ENCODE assay signal across 8 mouse cellular contexts in genomic region chr8:46152064-46153031, GRCm38 (mm10). TPM values are rescaled to one million over a fixed set of nuclear protein-coding genes. Genes with fewer than 3 reads are reported as not detected.
DNase-seq lines count a peak whose midpoint lies in the region; ATAC-seq and TF ChIP-seq lines count a peak whose summit lies in the region.

Gene Snx25 (minus strand): TSS chr8:46152159.

- peak within 1 kb of the TSS; percentile 82 for H3K4me3 ChIP-seq in embryonic facial prominence, embryonic 10.5 days
- H3K4me3 ChIP-seq in limb, embryonic 14.5 days (replicated peaks; ENCODE audit: low read length) = peak within 1 kb of the TSS; percentile 80
- H3K4me3 ChIP-seq in midbrain, embryonic 16.5 days (ENCODE audit: low read depth, low read length) = peak within 1 kb of the TSS; percentile 81

- H3K27me3 ChIP-seq in embryonic facial prominence, embryonic 10.5 days (replicated peaks; ENCODE audit: low read depth, poor library complexity, severe bottlenecking) = peaks cover 46% of the 10 kb centered on the region
- H3K27me3 ChIP-seq in limb, embryonic 14.5 days (ENCODE audit: control insufficient read depth, insufficient read depth, low read length) = no peaks in the 10 kb centered on the region
- no peaks in the 10 kb centered on the region for H3K27me3 ChIP-seq in midbrain, embryonic 16.5 days (ENCODE audit: control insufficient read depth, insufficient read depth, low read depth, low read length)

- DNase-seq in layer of hippocampus, adult 11-12 months (ENCODE audit: low spot score) = peak; percentile 85
- DNase-seq in layer of hippocampus, adult 9-10 months (ENCODE audit: low spot score) = no peak
- peak; percentile 92 for DNase-seq in embryonic facial prominence, embryonic 10.5 days (ENCODE audit: low spot score)
- DNase-seq in heart, adult 11 months = peak; percentile 98
- peak; percentile 93 for DNase-seq in kidney, adult 18-20 months
- DNase-seq in limb, embryonic 14.5 days (ENCODE audit: low spot score) = peak; percentile 81
- peak; percentile 80 to 91 for DNase-seq in spleen, postnatal 10 days (ENCODE audit: low spot score in 2 of 2)

- peak within 1 kb of the TSS; percentile 77 for H3K9ac ChIP-seq in limb, embryonic 14.5 days (ENCODE audit: low read depth, low read length, severe bottlenecking)
- H3K9ac ChIP-seq in midbrain, embryonic 16.5 days (ENCODE audit: low read depth, low read length) = peak within 1 kb of the TSS; percentile 90

- peaks cover 24% of the 10 kb centered on the region for H3K4me1 ChIP-seq in embryonic facial prominence, embryonic 10.5 days
- H3K4me1 ChIP-seq in limb, embryonic 14.5 days (ENCODE audit: control insufficient read depth, insufficient read depth, low read length) = peaks cover 3% of the 10 kb centered on the region; the same call in 1 of the 2 replicates
- peaks cover 17% of the 10 kb centered on the region for H3K4me1 ChIP-seq in midbrain, embryonic 16.5 days (ENCODE audit: control insufficient read depth, insufficient read depth, low read length)

- H3K9me3 ChIP-seq in embryonic facial prominence, embryonic 10.5 days = no peaks in the 10 kb centered on the region
- no peaks in the 10 kb centered on the region for H3K9me3 ChIP-seq in limb, embryonic 14.5 days (ENCODE audit: control insufficient read depth, low read length)
- no peaks in the 10 kb centered on the region for H3K9me3 ChIP-seq in midbrain, embryonic 16.5 days (replicated peaks; ENCODE audit: control insufficient read depth, low read length, poor library complexity, severe bottlenecking)

- no peaks in the 10 kb centered on the region for H3K36me3 ChIP-seq in embryonic facial prominence, embryonic 10.5 days (replicated peaks)
- no peaks in the 10 kb centered on the region; the same call in 1 of the 2 replicates for H3K36me3 ChIP-seq in limb, embryonic 14.5 days (ENCODE audit: control insufficient read depth, insufficient read depth, low read length)
- H3K36me3 ChIP-seq in midbrain, embryonic 16.5 days (ENCODE audit: control insufficient read depth, insufficient read depth, low read length) = no peaks in the 10 kb centered on the region

- H3K4me2 ChIP-seq in limb, embryonic 14.5 days (replicated peaks; ENCODE audit: low read depth, low read length, severe bottlenecking) = peak within 1 kb of the TSS; percentile 84
- peak within 1 kb of the TSS; percentile 78 for H3K4me2 ChIP-seq in midbrain, embryonic 16.5 days (ENCODE audit: low read length)

- peak within 1 kb of the TSS; percentile 84 for H3K27ac ChIP-seq in embryonic facial prominence, embryonic 10.5 days (replicated peaks)
- no peak within 1 kb of the TSS for H3K27ac ChIP-seq in limb, embryonic 14.5 days (replicated peaks; ENCODE audit: low read depth, low read length)
- H3K27ac ChIP-seq in midbrain, embryonic 16.5 days (ENCODE audit: low read length) = peak within 1 kb of the TSS; percentile 76

- ATAC-seq in limb, embryonic 14.5 days (ENCODE audit: low FRiP score, low read depth) = peak; percentile 87
- peak; percentile 88 for ATAC-seq in midbrain, embryonic 16.5 days

- no peak for TF ChIP-seq POLR2A in limb, embryonic 14.5 days (IDR thresholded peaks at IDR 0.05; ENCODE audit: borderline replicate concordance, extremely low read depth, insufficient read depth, insufficient read length)

- 3% methylated on average over 103 of the region's 103 CpGs for WGBS in embryonic facial prominence, embryonic 10.5 days
- 8% methylated on average over 42 of the region's 103 CpGs for WGBS in limb, embryonic 14.5 days
- WGBS in midbrain, embryonic 16.5 days = 3% methylated on average over 62 of the region's 103 CpGs

RNA-seq across cellular contexts. Expression of gene Snx25, which starts in this region (rescaled TPM):
- 3.0 and 4.1 TPM in 2 replicates for polyA plus RNA-seq in embryonic facial prominence, embryonic 10.5 days (2016; fragmentation: Nextera tagmentation; extraction: Ambion mirVana)
- 10.2 and 13.8 TPM in 2 replicates for polyA plus RNA-seq in limb, embryonic 14.5 days (2012; rRNA removed)
- polyA plus RNA-seq in limb, embryonic 14.5 days (2014; fragmentation: Nextera tagmentation; extraction: Ambion mirVana) = 10.5 and 13.5 TPM in 2 replicates
- polyA plus RNA-seq in midbrain, embryonic 16.5 days (2015; fragmentation: Nextera tagmentation; extraction: Ambion mirVana) = 9.3 and 10.1 TPM in 2 replicates
